Mouse (Mus musculus) adrenal gland, postnatal 4 days (tissue): ENCODE measurements around the gene Mcfd2. TPM values are rescaled to one million over a fixed set of nuclear protein-coding genes. Genes with fewer than 3 reads are reported as not detected.

Experiments
- DNase-seq, 2 experiments: peaks; one replicate each; pipeline ENCODE4 v3.0.0; 2021 to 2022; ENCODE audit warnings: low spot score in 2 of 2, mixed read lengths in 2 of 2
- total RNA-seq, 2 experiments: library from RNA; stranded (reverse); gene quantifications; 2 replicates each; pipeline ENCODE4 v1.2.3; 2021

Mcfd2 gene
- total RNA-seq, 2 experiments from 2014 or later, result 159 to 176 TPM

DNA sequence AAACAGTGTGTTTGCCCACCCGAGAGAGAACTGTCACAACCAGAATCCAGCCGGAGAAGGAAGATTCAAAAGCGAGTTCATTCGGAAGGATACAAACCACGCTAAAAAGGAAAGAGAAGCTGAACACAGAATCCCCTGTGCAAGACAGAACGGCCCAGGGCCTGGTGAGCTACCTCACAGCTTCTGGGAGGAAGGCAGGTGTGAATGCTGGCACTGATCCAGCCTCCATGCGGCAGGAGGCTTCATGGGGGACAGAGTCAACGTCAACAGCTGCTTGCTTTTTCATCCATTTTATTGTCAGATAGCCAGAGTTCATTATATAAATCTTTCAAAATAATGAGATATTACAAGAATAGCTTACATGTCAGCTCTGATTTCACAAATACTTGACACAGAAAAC, 11.4 kb downstream of the Mcfd2 start:
- no peak for DNase-seq

GRCm38 (mm10) chr17:87246103-87246502, 19.6 kb downstream of the Mcfd2 start:
- no peak for DNase-seq

GRCm38 (mm10) chr17:87237826-87238225, 27.9 kb downstream of the Mcfd2 start:
- no peak for DNase-seq

DNA sequence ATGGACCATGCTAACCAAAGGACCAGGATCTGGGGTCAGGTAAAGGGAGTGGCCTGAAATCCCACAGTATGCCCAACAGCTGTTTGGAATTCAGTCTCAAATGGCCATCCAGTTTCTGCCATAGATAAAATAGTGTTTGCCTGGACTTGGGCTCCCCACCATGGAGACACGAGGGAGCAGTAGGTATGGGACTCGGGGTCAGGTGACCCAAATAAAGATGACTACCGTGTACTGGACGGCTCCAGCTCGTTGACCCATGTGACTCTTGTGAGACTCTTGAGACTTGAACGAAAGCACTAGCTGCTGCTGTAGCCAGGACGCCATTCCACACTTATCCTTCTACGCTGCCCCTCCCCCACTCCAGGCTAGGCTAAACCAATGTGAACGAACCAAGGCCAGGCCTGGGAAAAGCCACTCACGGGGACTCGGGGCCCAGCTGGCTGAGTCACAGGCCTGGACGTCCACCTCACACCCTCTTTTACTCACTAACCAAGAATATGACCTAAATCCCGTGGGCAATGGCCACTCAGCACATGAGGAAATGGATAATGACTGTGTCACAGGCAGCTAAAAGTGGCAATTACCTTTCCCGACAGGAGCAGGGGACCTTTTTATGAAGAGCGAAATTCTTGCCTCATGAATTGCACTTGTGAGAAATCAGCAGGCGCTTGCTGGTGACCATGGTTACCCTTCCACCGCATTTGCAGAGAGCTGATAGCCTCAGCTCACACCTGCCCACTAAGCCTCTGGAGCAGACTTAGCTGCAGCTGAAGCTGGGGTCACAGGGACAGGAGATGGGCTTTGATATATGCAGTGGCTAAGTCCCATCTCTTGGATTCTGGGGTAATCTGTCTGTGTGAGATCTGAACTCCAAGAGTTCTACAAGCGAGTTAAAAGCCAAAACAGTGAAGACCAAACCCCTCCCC, 28.7 kb downstream of the Mcfd2 start:
- no peak for DNase-seq

GRCm38 (mm10) chr17:87235019-87235418, 30.7 kb downstream of the Mcfd2 start:
- no peak for DNase-seq

GRCm38 (mm10) chr17:87227878-87228277, 37.9 kb downstream of the Mcfd2 start:
- no peak for DNase-seq

DNA sequence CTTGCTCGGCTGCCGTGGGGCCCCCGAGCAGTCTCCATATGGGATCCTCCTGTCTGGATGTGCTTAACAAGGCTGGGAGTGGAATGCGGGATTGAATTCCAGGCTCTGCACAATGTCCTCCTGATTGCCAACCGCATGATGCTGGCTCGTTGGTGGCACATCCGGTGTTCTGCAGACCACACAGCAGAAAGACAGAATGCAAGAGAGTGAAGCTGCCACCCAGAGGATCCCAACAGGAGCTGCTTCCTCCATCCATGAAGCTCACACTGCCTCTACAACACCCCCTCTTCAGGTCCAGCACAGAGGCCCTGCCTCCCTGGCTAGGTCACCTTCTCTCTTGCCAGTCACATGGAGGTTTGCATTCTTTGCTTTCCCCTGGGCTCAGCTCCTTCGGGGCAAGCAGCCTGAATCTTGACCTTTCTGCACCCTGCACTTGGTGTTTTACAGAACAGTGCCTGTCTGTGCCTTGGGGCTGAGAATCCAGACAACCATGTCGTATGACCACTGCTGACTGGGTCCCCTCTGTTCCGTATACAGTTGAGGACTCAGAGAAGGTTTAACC, 39.6 kb downstream of the Mcfd2 start:
- DNase-seq, result no peak

- no peak for DNase-seq
These were observed 40.4 kb downstream of the Mcfd2 start for GRCm38 (mm10) chr17:87225384-87225783.

DNA sequence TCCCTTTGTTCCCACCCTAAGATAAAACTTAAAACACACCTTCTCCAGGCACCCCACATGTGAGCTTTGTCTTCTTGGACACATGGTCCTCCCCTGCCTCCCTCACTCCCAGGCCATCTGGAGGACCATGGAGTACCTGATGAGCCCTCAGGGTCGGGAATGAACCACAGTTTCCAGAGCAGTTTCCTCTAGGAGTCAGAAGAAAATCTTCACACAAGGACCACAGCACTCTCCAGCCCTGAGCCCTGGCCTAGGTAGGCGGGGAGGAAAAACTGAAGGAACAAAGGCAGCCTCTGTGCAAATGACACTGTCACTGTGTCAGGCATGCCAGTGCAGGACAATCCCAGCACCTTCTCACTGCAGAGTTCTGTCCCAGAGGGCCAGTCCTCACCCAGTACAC, 41.3 kb downstream of the Mcfd2 start:
- DNase-seq, result no peak

DNA sequence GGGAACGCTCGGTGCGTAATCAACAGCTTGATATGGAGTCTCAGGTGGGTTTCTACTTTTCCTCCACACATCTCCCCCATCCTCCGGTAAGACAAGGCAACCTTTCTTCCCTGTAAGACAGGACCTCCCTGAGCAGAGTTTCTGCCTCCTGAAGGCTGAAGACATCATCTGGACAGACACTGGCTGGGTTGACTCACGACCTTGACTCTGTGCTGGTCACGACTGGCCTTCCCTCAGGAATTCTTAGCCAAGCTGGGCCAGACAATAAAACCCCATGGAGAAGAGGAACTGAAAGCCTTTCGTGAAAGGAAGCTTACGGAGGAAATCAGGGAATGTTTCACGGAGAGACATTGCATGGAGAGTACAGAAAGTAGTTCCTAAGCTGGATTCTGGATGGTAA, 46.3 kb downstream of the Mcfd2 start:
- DNase-seq, result no peak

- no peak for DNase-seq
These were observed 51.2 kb downstream of the Mcfd2 start for GRCm38 (mm10) chr17:87214523-87214922.

GRCm38 (mm10) chr17:87210525-87210924, 55.2 kb downstream of the Mcfd2 start:
- DNase-seq, result no peak

GRCm38 (mm10) chr17:87206885-87207284, 58.9 kb downstream of the Mcfd2 start:
- DNase-seq, result no peak

Other genes with a start within 250 kb of the Mcfd2 start
- gene Pigf, start 240.5 kb downstream of the Mcfd2 start, total RNA-seq, result 10 to 100 TPM; 11.4 to 13.0 TPM
- 10 to 100 TPM; 49.8 to 50.1 TPM for gene Cript, start 240.4 kb downstream of the Mcfd2 start, total RNA-seq
- 10 to 100 TPM; 53.0 to 53.4 TPM for gene Socs5, start 158.3 kb downstream of the Mcfd2 start, total RNA-seq
- gene Ttc7, start 17.0 kb upstream of the Mcfd2 start, total RNA-seq, result 10 to 100 TPM; 13.0 to 15.9 TPM
- gene Stpg4, start 161.8 kb upstream of the Mcfd2 start, total RNA-seq, result under 1 TPM in 1 of 2 experiments, not detected in 1; 0.51 TPM
- gene Calm2, start 181.0 kb upstream of the Mcfd2 start, total RNA-seq, result 100 to 1,000 TPM; 558 to 566 TPM